Mouse (Mus musculus): ENCODE results near the gene Pkd1l3. TPM values are rescaled to one million over a fixed set of nuclear protein-coding genes. Genes with fewer than 3 reads are reported as not detected.

Gene Pkd1l3
- total and polyA plus RNA-seq, 2 experiments from 2014 or later = 0.05 to 0.16 TPM

GRCm38 (mm10) chr8:109584293-109584692 is 30.0 kb upstream of the Pkd1l3 start:
- no peak for DNase-seq (ENCODE audit: low spot score)
- H3K4me1 ChIP-seq (ENCODE audit: insufficient read depth, low read length) = no peaks in the 10 kb centered on the region
- H3K9ac ChIP-seq (replicated peaks; ENCODE audit: low read length) = no peak overlapping the region
- H3K27me3 ChIP-seq (ENCODE audit: insufficient read depth, low read length) = no peaks in the 10 kb centered on the region
- no peaks in the 10 kb centered on the region for H3K9me3 ChIP-seq (ENCODE audit: low read length)
- no peak overlapping the region for H3K4me3 ChIP-seq (ENCODE audit: low read length)
- ATAC-seq = no peak
- no peak overlapping the region for H3K4me2 ChIP-seq (ENCODE audit: low read depth, low read length)
- no peak for TF ChIP-seq CTCF (IDR thresholded peaks at IDR 0.05; ENCODE audit: low read depth)
- no peak overlapping the region for H3K27ac ChIP-seq
- no peaks in the 10 kb centered on the region for H3K36me3 ChIP-seq (ENCODE audit: insufficient read depth, low read length)
- 86% methylated on average over 4 of the region's 4 CpGs for WGBS

GRCm38 (mm10) chr8:109584830-109585229 is 29.5 kb upstream of the Pkd1l3 start:
- DNase-seq (ENCODE audit: low spot score) (no peak), ATAC-seq (no peak)
- Histone ChIP-seq H3K4me2 (ENCODE audit: low read depth, low read length) (no peak overlapping the region), H3K27ac (no peak overlapping the region), H3K9me3 (ENCODE audit: low read length) (no peaks in the 10 kb centered on the region), H3K27me3 (ENCODE audit: insufficient read depth, low read length) (no peaks in the 10 kb centered on the region), H3K4me1 (ENCODE audit: insufficient read depth, low read length) (no peaks in the 10 kb centered on the region), H3K36me3 (ENCODE audit: insufficient read depth, low read length) (no peaks in the 10 kb centered on the region), H3K4me3 (ENCODE audit: low read length) (no peak overlapping the region), H3K9ac (replicated peaks; ENCODE audit: low read length) (no peak overlapping the region)
- WGBS = 86% methylated on average over 3 of the region's 3 CpGs
- TF ChIP-seq CTCF (IDR thresholded peaks at IDR 0.05; ENCODE audit: low read depth) = no peak

GRCm38 (mm10) chr8:109585652-109586051 is 28.7 kb upstream of the Pkd1l3 start:
- Histone ChIP-seq H3K27ac (no peak overlapping the region), H3K36me3 (ENCODE audit: insufficient read depth, low read length) (no peaks in the 10 kb centered on the region), H3K4me1 (ENCODE audit: insufficient read depth, low read length) (no peaks in the 10 kb centered on the region), H3K27me3 (ENCODE audit: insufficient read depth, low read length) (no peaks in the 10 kb centered on the region), H3K9me3 (ENCODE audit: low read length) (no peaks in the 10 kb centered on the region), H3K4me3 (ENCODE audit: low read length) (no peak overlapping the region), H3K9ac (replicated peaks; ENCODE audit: low read length) (no peak overlapping the region), H3K4me2 (ENCODE audit: low read depth, low read length) (no peak overlapping the region)
- TF ChIP-seq CTCF (IDR thresholded peaks at IDR 0.05; ENCODE audit: low read depth) = no peak
- ATAC-seq = no peak
- DNase-seq (ENCODE audit: low spot score) = no peak

GRCm38 (mm10) chr8:109586972-109587504 is 27.3 kb upstream of the Pkd1l3 start:
- no peak for TF ChIP-seq CTCF (IDR thresholded peaks at IDR 0.05; ENCODE audit: low read depth)
- no peak for DNase-seq (ENCODE audit: low spot score)
- H3K4me3 ChIP-seq (ENCODE audit: low read length) = no peak overlapping the region
- no peaks in the 10 kb centered on the region for H3K36me3 ChIP-seq (ENCODE audit: insufficient read depth, low read length)
- H3K4me2 ChIP-seq (ENCODE audit: low read depth, low read length) = no peak overlapping the region
- WGBS = 71% methylated on average over 7 of the region's 7 CpGs
- no peaks in the 10 kb centered on the region for H3K9me3 ChIP-seq (ENCODE audit: low read length)
- H3K4me1 ChIP-seq (ENCODE audit: insufficient read depth, low read length) = no peaks in the 10 kb centered on the region
- no peaks in the 10 kb centered on the region for H3K27me3 ChIP-seq (ENCODE audit: insufficient read depth, low read length)
- no peak overlapping the region for H3K27ac ChIP-seq
- no peak overlapping the region for H3K9ac ChIP-seq (replicated peaks; ENCODE audit: low read length)
- ATAC-seq = no peak

- ATAC-seq = no peak
- no peak for DNase-seq (ENCODE audit: low spot score)
- WGBS = 89% methylated on average over 9 of the region's 9 CpGs
- Histone ChIP-seq H3K27me3 (ENCODE audit: insufficient read depth, low read length) (no peaks in the 10 kb centered on the region), H3K36me3 (ENCODE audit: insufficient read depth, low read length) (peaks cover 12% of the 10 kb centered on the region), H3K27ac (no peak overlapping the region), H3K4me2 (ENCODE audit: low read depth, low read length) (no peak overlapping the region), H3K9me3 (ENCODE audit: low read length) (no peaks in the 10 kb centered on the region), H3K4me1 (ENCODE audit: insufficient read depth, low read length) (no peaks in the 10 kb centered on the region), H3K9ac (replicated peaks; ENCODE audit: low read length) (no peak overlapping the region), H3K4me3 (ENCODE audit: low read length) (no peak overlapping the region)
- no peak for TF ChIP-seq CTCF (IDR thresholded peaks at IDR 0.05; ENCODE audit: low read depth)
These were observed 23.4 kb upstream of the Pkd1l3 start for GRCm38 (mm10) chr8:109590901-109591300.

GRCm38 (mm10) chr8:109591367-109591766 is 22.9 kb upstream of the Pkd1l3 start:
- no peak for TF ChIP-seq CTCF (IDR thresholded peaks at IDR 0.05; ENCODE audit: low read depth)
- 88% methylated on average over 3 of the region's 3 CpGs for WGBS
- ATAC-seq = no peak

GRCm38 (mm10) chr8:109592164-109592563 is 22.2 kb upstream of the Pkd1l3 start:
- ATAC-seq (no peak), DNase-seq (ENCODE audit: low spot score) (no peak)
- H3K9ac ChIP-seq (replicated peaks; ENCODE audit: low read length) = no peak overlapping the region
- no peaks in the 10 kb centered on the region for H3K4me1 ChIP-seq (ENCODE audit: insufficient read depth, low read length)
- no peak overlapping the region for H3K4me2 ChIP-seq (ENCODE audit: low read depth, low read length)
- TF ChIP-seq CTCF (IDR thresholded peaks at IDR 0.05; ENCODE audit: low read depth) = no peak
- WGBS = 69% methylated on average over 5 of the region's 5 CpGs
- no peak overlapping the region for H3K27ac ChIP-seq
- H3K27me3 ChIP-seq (ENCODE audit: insufficient read depth, low read length) = no peaks in the 10 kb centered on the region
- no peak overlapping the region for H3K4me3 ChIP-seq (ENCODE audit: low read length)
- H3K9me3 ChIP-seq (ENCODE audit: low read length) = no peaks in the 10 kb centered on the region
- peaks cover 12% of the 10 kb centered on the region for H3K36me3 ChIP-seq (ENCODE audit: insufficient read depth, low read length)

More at GRCm38 (mm10) chr8:109591367-109591766, 22.9 kb upstream of the Pkd1l3 start:
- Histone ChIP-seq H3K4me2 (ENCODE audit: low read depth, low read length) (no peak overlapping the region), H3K27me3 (ENCODE audit: insufficient read depth, low read length) (no peaks in the 10 kb centered on the region), H3K9ac (replicated peaks; ENCODE audit: low read length) (no peak overlapping the region), H3K4me3 (ENCODE audit: low read length) (no peak overlapping the region), H3K36me3 (ENCODE audit: insufficient read depth, low read length) (peaks cover 12% of the 10 kb centered on the region), H3K27ac (no peak overlapping the region), H3K9me3 (ENCODE audit: low read length) (no peaks in the 10 kb centered on the region), H3K4me1 (ENCODE audit: insufficient read depth, low read length) (no peaks in the 10 kb centered on the region)
- no peak for DNase-seq (ENCODE audit: low spot score)

All from hindbrain, postnatal 0 days (tissue).